Mouse (Mus musculus): ENCODE measurements around the gene Lcn3.

DNA sequence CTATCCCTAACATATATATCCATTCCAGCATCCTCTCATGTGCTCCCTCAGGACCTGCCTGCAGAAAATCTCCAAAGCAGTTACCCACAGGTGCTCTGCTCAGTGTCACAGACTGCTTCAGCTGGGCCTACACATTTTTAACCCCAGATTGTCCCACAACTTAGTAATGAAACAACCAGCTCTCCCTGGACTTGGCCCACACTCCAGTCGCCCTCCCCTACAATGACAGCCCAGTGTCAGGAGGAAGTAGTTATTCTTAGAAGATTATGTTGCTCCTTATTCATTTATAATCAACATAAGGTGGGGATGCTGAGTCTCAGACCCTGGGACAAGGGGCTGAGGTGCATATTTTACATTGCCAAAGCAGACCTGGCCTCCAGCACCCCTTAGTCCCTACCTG lies 23.7 kb upstream of the Lcn3 start:
- TF ChIP-seq POLR2A (IDR thresholded peaks at IDR 0.05; ENCODE audit: extremely low read depth, insufficient read depth, low read length): no peak
- no peak for TF ChIP-seq CTCF (IDR thresholded peaks at IDR 0.05; ENCODE audit: extremely low read depth, insufficient read depth, low read length)

Data from cortical plate, adult 2 months (tissue).